Mouse (Mus musculus): Measurements from ENCODE around the gene Ptges3. TPM values are rescaled to one million over a fixed set of nuclear protein-coding genes. Genes with fewer than 3 reads are reported as not detected.
A peak's percentile ranks its signal among the peaks of the same experiment; 100 is the strongest.

The Ptges3 gene
- polyA plus RNA-seq, 1 experiment: 168 TPM

- H3K27ac ChIP-seq (ENCODE audit: control insufficient read depth, insufficient read depth, low read depth, low read length, poor library complexity): peak overlapping the region; percentile 71
- WGBS: under 1% methylated on average over 85 of the region's 86 CpGs
- peak overlapping the region; percentile 74 for H3K4me3 ChIP-seq (replicated peaks; ENCODE audit: control insufficient read depth, low read depth, low read length)
- peaks cover 4% of the 10 kb centered on the region for H3K4me1 ChIP-seq (ENCODE audit: control insufficient read depth, insufficient read depth, low read length)
- TF ChIP-seq POLR2A (IDR thresholded peaks at IDR 0.05; ENCODE audit: borderline replicate concordance, control insufficient read depth, low read depth, low read length): 0 out of 2 replicates have a peak, but pooled peaks have one; percentile 13
- no peak for TF ChIP-seq CTCF (IDR thresholded peaks at IDR 0.05; ENCODE audit: control insufficient read depth, insufficient read depth, low read length)
Measured at GRCm38 (mm10) chr10:128096693-128097586, 38.2 kb downstream of the Ptges3 start.

- Histone ChIP-seq H3K27ac (ENCODE audit: control insufficient read depth, insufficient read depth, low read depth, low read length, poor library complexity) (peak overlapping the region; percentile 66; the same call in 1 of the 2 replicates), H3K4me1 (ENCODE audit: control insufficient read depth, insufficient read depth, low read length) (peaks cover 4% of the 10 kb centered on the region), H3K4me3 (replicated peaks; ENCODE audit: control insufficient read depth, low read depth, low read length) (peak overlapping the region; percentile 74)
- under 1% methylated on average over 13 of the region's 13 CpGs for WGBS
- TF ChIP-seq CTCF (IDR thresholded peaks at IDR 0.05; ENCODE audit: control insufficient read depth, insufficient read depth, low read length): no peak
- TF ChIP-seq POLR2A (IDR thresholded peaks at IDR 0.05; ENCODE audit: borderline replicate concordance, control insufficient read depth, low read depth, low read length): no peak
Measured at GRCm38 (mm10) chr10:128097587-128097971, 38.8 kb downstream of the Ptges3 start.

- WGBS: 93% methylated on average over 4 of the region's 4 CpGs
- Histone ChIP-seq H3K27ac (ENCODE audit: control insufficient read depth, insufficient read depth, low read depth, low read length, poor library complexity) (no peak overlapping the region), H3K4me1 (ENCODE audit: control insufficient read depth, insufficient read depth, low read length) (no peaks in the 10 kb centered on the region), H3K4me3 (replicated peaks; ENCODE audit: control insufficient read depth, low read depth, low read length) (no peak overlapping the region)
- TF ChIP-seq CTCF (IDR thresholded peaks at IDR 0.05; ENCODE audit: control insufficient read depth, insufficient read depth, low read length) (no peak), POLR2A (IDR thresholded peaks at IDR 0.05; ENCODE audit: borderline replicate concordance, control insufficient read depth, low read depth, low read length) (no peak)
Measured at GRCm38 (mm10) chr10:128110103-128110761, 51.5 kb downstream of the Ptges3 start.

GRCm38 (mm10) chr10:128111227-128111626, 52.5 kb downstream of the Ptges3 start:
- H3K27ac ChIP-seq (ENCODE audit: control insufficient read depth, insufficient read depth, low read depth, low read length, poor library complexity): no peak overlapping the region
- H3K4me3 ChIP-seq (replicated peaks; ENCODE audit: control insufficient read depth, low read depth, low read length): no peak overlapping the region
- no peaks in the 10 kb centered on the region for H3K4me1 ChIP-seq (ENCODE audit: control insufficient read depth, insufficient read depth, low read length)
- no peak for TF ChIP-seq CTCF (IDR thresholded peaks at IDR 0.05; ENCODE audit: control insufficient read depth, insufficient read depth, low read length)
- no peak for TF ChIP-seq POLR2A (IDR thresholded peaks at IDR 0.05; ENCODE audit: borderline replicate concordance, control insufficient read depth, low read depth, low read length)

- WGBS: 96% methylated on average over 7 of the region's 7 CpGs
- no peak overlapping the region for H3K4me3 ChIP-seq (replicated peaks; ENCODE audit: control insufficient read depth, low read depth, low read length)
- H3K4me1 ChIP-seq (ENCODE audit: control insufficient read depth, insufficient read depth, low read length): no peaks in the 10 kb centered on the region
- TF ChIP-seq POLR2A (IDR thresholded peaks at IDR 0.05; ENCODE audit: borderline replicate concordance, control insufficient read depth, low read depth, low read length): no peak
- no peak for TF ChIP-seq CTCF (IDR thresholded peaks at IDR 0.05; ENCODE audit: control insufficient read depth, insufficient read depth, low read length)
- no peak overlapping the region for H3K27ac ChIP-seq (ENCODE audit: control insufficient read depth, insufficient read depth, low read depth, low read length, poor library complexity)
Measured at GRCm38 (mm10) chr10:128123833-128124232, 65.1 kb downstream of the Ptges3 start.

DNA sequence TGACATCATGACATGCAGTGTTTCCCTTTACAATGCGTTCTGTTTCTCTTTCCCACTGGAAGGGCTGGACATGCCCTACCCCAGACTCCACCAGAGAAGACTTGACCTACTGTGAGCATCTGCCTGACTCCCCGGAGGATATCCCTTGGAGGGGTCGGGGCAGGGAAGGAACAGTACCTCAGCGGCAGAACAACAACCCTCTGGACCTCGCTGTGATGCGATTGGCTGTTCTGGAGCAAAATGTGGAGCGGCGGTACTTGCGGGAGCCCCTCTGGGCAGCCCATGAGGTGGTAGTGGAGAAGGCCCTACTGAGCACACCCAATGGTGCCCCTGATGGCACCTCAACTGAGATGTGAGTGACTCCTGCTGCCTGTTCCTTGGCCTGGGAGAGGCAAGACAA, 66.1 kb downstream of the Ptges3 start:
- H3K4me1 ChIP-seq (ENCODE audit: control insufficient read depth, insufficient read depth, low read length): no peaks in the 10 kb centered on the region
- 93% methylated on average over 9 of the region's 9 CpGs for WGBS
- H3K4me3 ChIP-seq (replicated peaks; ENCODE audit: control insufficient read depth, low read depth, low read length): no peak overlapping the region
- no peak overlapping the region for H3K27ac ChIP-seq (ENCODE audit: control insufficient read depth, insufficient read depth, low read depth, low read length, poor library complexity)
- TF ChIP-seq POLR2A (IDR thresholded peaks at IDR 0.05; ENCODE audit: borderline replicate concordance, control insufficient read depth, low read depth, low read length) (no peak), CTCF (IDR thresholded peaks at IDR 0.05; ENCODE audit: control insufficient read depth, insufficient read depth, low read length) (no peak)

GRCm38 (mm10) chr10:128125951-128126350, 67.2 kb downstream of the Ptges3 start:
- WGBS: 92% methylated on average over 14 of the region's 14 CpGs
- no peak overlapping the region for H3K27ac ChIP-seq (ENCODE audit: control insufficient read depth, insufficient read depth, low read depth, low read length, poor library complexity)
- no peaks in the 10 kb centered on the region for H3K4me1 ChIP-seq (ENCODE audit: control insufficient read depth, insufficient read depth, low read length)
- H3K4me3 ChIP-seq (replicated peaks; ENCODE audit: control insufficient read depth, low read depth, low read length): no peak overlapping the region
- TF ChIP-seq POLR2A (IDR thresholded peaks at IDR 0.05; ENCODE audit: borderline replicate concordance, control insufficient read depth, low read depth, low read length): no peak
- no peak for TF ChIP-seq CTCF (IDR thresholded peaks at IDR 0.05; ENCODE audit: control insufficient read depth, insufficient read depth, low read length)

Other genes starting within 250 kb of the Ptges3 start
- gene Rdh19, start 209.0 kb upstream of the Ptges3 start, polyA plus RNA-seq (2011; ENCODE audit: insufficient read depth, insufficient read length, low replicate concordance, missing spikeins): not detected in 2 replicates
- gene Rdh16f2, start 192.5 kb upstream of the Ptges3 start, polyA plus RNA-seq (2011; ENCODE audit: insufficient read depth, insufficient read length, low replicate concordance, missing spikeins): not detected in 2 replicates
- 1.1 and 4.5 TPM in 2 replicates for gene Rdh7, start 170.1 kb upstream of the Ptges3 start, polyA plus RNA-seq (2011; ENCODE audit: insufficient read depth, insufficient read length, low replicate concordance, missing spikeins)
- gene Sdr9c7, start 160.4 kb upstream of the Ptges3 start, polyA plus RNA-seq (2011; ENCODE audit: insufficient read depth, insufficient read length, low replicate concordance, missing spikeins): not detected in 2 replicates
- gene Hsd17b6, start 51.3 kb upstream of the Ptges3 start, polyA plus RNA-seq (2011; ENCODE audit: insufficient read depth, insufficient read length, low replicate concordance, missing spikeins): 0.90 and 1.4 TPM in 2 replicates
- gene Prim1, start 43.8 kb upstream of the Ptges3 start, polyA plus RNA-seq (2011; ENCODE audit: insufficient read depth, insufficient read length, low replicate concordance, missing spikeins): 57.7 and 89.8 TPM in 2 replicates
- gene Naca, start 23.4 kb upstream of the Ptges3 start, polyA plus RNA-seq (2011; ENCODE audit: insufficient read depth, insufficient read length, low replicate concordance, missing spikeins): 429 and 585 TPM in 2 replicates
- 369 and 567 TPM in 2 replicates for gene Atp5b, start 24.3 kb downstream of the Ptges3 start, polyA plus RNA-seq (2011; ENCODE audit: insufficient read depth, insufficient read length, low replicate concordance, missing spikeins)
- gene Baz2a, start 32.6 kb downstream of the Ptges3 start, polyA plus RNA-seq (2011; ENCODE audit: insufficient read depth, insufficient read length, low replicate concordance, missing spikeins): 31.8 and 64.0 TPM in 2 replicates
- 5.9 and 16.2 TPM in 2 replicates for gene Rbms2, start 121.3 kb downstream of the Ptges3 start, polyA plus RNA-seq (2011; ENCODE audit: insufficient read depth, insufficient read length, low replicate concordance, missing spikeins)
- gene Gls2, start 135.5 kb downstream of the Ptges3 start, polyA plus RNA-seq (2011; ENCODE audit: insufficient read depth, insufficient read length, low replicate concordance, missing spikeins): 1.3 and 3.2 TPM in 2 replicates
- 5.1 and 5.3 TPM in 2 replicates for gene Spryd4, start 152.9 kb downstream of the Ptges3 start, polyA plus RNA-seq (2011; ENCODE audit: insufficient read depth, insufficient read length, low replicate concordance, missing spikeins)
- not detected in 2 replicates for gene Mip, start 166.9 kb downstream of the Ptges3 start, polyA plus RNA-seq (2011; ENCODE audit: insufficient read depth, insufficient read length, low replicate concordance, missing spikeins)
- 45.9 and 61.1 TPM in 2 replicates for gene Timeless, start 173.1 kb downstream of the Ptges3 start, polyA plus RNA-seq (2011; ENCODE audit: insufficient read depth, insufficient read length, low replicate concordance, missing spikeins)
- gene Apon, start 195.1 kb downstream of the Ptges3 start, polyA plus RNA-seq (2011; ENCODE audit: insufficient read depth, insufficient read length, low replicate concordance, missing spikeins): 3.2 and 4.4 TPM in 2 replicates
- 2.6 and 4.0 TPM in 2 replicates for gene Apof, start 209.7 kb downstream of the Ptges3 start, polyA plus RNA-seq (2011; ENCODE audit: insufficient read depth, insufficient read length, low replicate concordance, missing spikeins)
- 32.7 and 54.1 TPM in 2 replicates for gene Stat2, start 211.6 kb downstream of the Ptges3 start, polyA plus RNA-seq (2011; ENCODE audit: insufficient read depth, insufficient read length, low replicate concordance, missing spikeins)
- gene Il23a, start 239.8 kb downstream of the Ptges3 start, polyA plus RNA-seq (2011; ENCODE audit: insufficient read depth, insufficient read length, low replicate concordance, missing spikeins): 1.5 and 2.1 TPM in 2 replicates
- 20.1 and 32.1 TPM in 2 replicates for gene Pan2, start 244.4 kb downstream of the Ptges3 start, polyA plus RNA-seq (2011; ENCODE audit: insufficient read depth, insufficient read length, low replicate concordance, missing spikeins)

All from bone marrow, adult 2 months (tissue).